Mouse (Mus musculus) stomach, postnatal 0 days (tissue): ENCODE data around the gene Smarcd3.
"Not testable (repeated sequence)": the region's sequence is repeated elsewhere in the genome, so short reads cannot be mapped to it uniquely, and the experiment has no call there.

Source experiments
- CTCF ChIP-seq: IDR thresholded peaks from 2 replicates; pipeline ENCODE4 v1.5.1; 2016; ENCODE audit warnings: antibody characterized with exemption, low read depth, mild to moderate bottlenecking, moderate library complexity
- EP300 ChIP-seq: optimal IDR thresholded peaks from 2 replicates; pipeline ENCODE3; 2016; ENCODE audit warnings: antibody characterized with exemption

DNA sequence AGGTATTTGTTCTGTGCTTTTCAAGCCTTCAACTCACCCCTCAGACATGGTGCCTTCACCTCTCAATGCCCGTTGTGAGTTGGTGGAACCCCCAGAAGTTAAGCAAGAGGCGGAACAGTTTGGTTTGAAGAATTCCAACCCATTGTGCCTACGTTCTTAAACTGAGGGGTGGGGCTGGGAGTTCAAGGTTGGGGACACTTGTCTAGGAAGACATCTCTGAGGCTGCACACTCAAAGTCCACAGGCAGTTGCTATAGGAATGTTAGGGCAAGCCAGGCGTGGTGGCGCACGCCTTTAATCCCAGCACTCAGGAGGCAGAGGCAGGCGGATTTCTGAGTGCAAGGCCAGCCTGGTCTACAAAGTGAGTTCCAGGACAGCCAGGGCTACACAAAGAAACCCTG lies 68.9 kb downstream of the Smarcd3 start:
- TF ChIP-seq CTCF, EP300: not testable (repeated sequence)
